Mouse (Mus musculus) bone marrow, adult 2 months (tissue): ENCODE measurements at regions not wholly inside any gene's neighbourhood (a gene's known extent, or its start where the extent isn't known, plus 50 kb on each side); places are given as distances from the start of the nearest gene placed in this dataset.

ENCODE experiments used
- H3K27ac ChIP-seq: fragments of 200-500 bp; 2 replicates; pipeline ENCODE4 v1.5.1; 2012; ENCODE audit warnings: low read depth, mild to moderate bottlenecking, control low read depth, inconsistent platforms, low read length; ENCODE audit not compliant: control insufficient read depth, poor library complexity, insufficient read depth
- H3K4me1 ChIP-seq: fragments of 200-500 bp; 2 replicates; pipeline ENCODE4 v1.6.1; 2011; ENCODE audit warnings: low read length; ENCODE audit not compliant: control insufficient read depth, insufficient read depth
- H3K4me3 ChIP-seq: fragments of 200-500 bp; replicated peaks from 2 replicates; pipeline ENCODE3; 2011; ENCODE audit warnings: mild to moderate bottlenecking, low read depth, low read length, control low read depth; ENCODE audit not compliant: control insufficient read depth
- CTCF ChIP-seq: fragments of 200-500 bp; IDR thresholded peaks from 2 replicates; pipeline ENCODE4 v1.5.1; 2011; ENCODE audit warnings: low read length, control low read depth; ENCODE audit not compliant: control insufficient read depth, insufficient read depth
- POLR2A ChIP-seq: fragments of 200-500 bp; IDR thresholded peaks from 2 replicates; pipeline ENCODE4 v1.6.1; 2011; ENCODE audit warnings: low read depth, mild to moderate bottlenecking, control low read depth, low read length, borderline replicate concordance; ENCODE audit not compliant: control insufficient read depth
- WGBS: fragments of 180-500 bp; shearing (Covaris S2); methylation state at CpG from one replicate; pipeline ENCODE4 v1.1.7; 2018; 5-methylcytosine and 5-hydroxymethylcytosine counted together

- no peak overlapping the region for H3K4me3 ChIP-seq
- H3K27ac ChIP-seq: no peak overlapping the region
- H3K4me1 ChIP-seq: no peaks in the 10 kb centered on the region
- 80% methylated on average over 8 of the region's 8 CpGs for WGBS
- TF ChIP-seq CTCF: no peak
- no peak for TF ChIP-seq POLR2A
Measured at GRCm38 (mm10) chr13:103423417-103423816, 89.1 kb upstream of the Mast4 start.

GRCm38 (mm10) chr13:103422997-103423396, 88.7 kb upstream of the Mast4 start:
- Histone ChIP-seq H3K4me3 (no peak overlapping the region), H3K27ac (no peak overlapping the region), H3K4me1 (no peaks in the 10 kb centered on the region)
- TF ChIP-seq POLR2A: no peak
- WGBS: 84% methylated on average over 8 of the region's 8 CpGs

- 81% methylated on average over 3 of the region's 3 CpGs for WGBS
- no peak overlapping the region for H3K27ac ChIP-seq
- no peak overlapping the region for H3K4me3 ChIP-seq
- no peak for TF ChIP-seq CTCF
- no peak for TF ChIP-seq POLR2A
- no peaks in the 10 kb centered on the region for H3K4me1 ChIP-seq
Measured at GRCm38 (mm10) chr13:103419146-103419545, 84.8 kb upstream of the Mast4 start.

GRCm38 (mm10) chr13:103417256-103417655, 83.0 kb upstream of the Mast4 start:
- H3K4me3 ChIP-seq: no peak overlapping the region
- 64% methylated on average over 5 of the region's 5 CpGs for WGBS
- no peak overlapping the region for H3K27ac ChIP-seq
- TF ChIP-seq POLR2A (no peak), CTCF (no peak)
- no peaks in the 10 kb centered on the region for H3K4me1 ChIP-seq

- 78% methylated on average over 4 of the region's 4 CpGs for WGBS
- no peak overlapping the region for H3K27ac ChIP-seq
- no peak overlapping the region for H3K4me3 ChIP-seq
- no peaks in the 10 kb centered on the region for H3K4me1 ChIP-seq
- TF ChIP-seq POLR2A (no peak), CTCF (no peak)
Measured at GRCm38 (mm10) chr13:103415335-103415734, 81.0 kb upstream of the Mast4 start.

- WGBS: 2% methylated on average over 2 of the region's 2 CpGs
- H3K27ac ChIP-seq: no peak overlapping the region
- TF ChIP-seq POLR2A (no peak), CTCF (no peak)
- H3K4me3 ChIP-seq: no peak overlapping the region
- H3K4me1 ChIP-seq: no peaks in the 10 kb centered on the region
Measured at GRCm38 (mm10) chr13:103412566-103412965, 78.3 kb upstream of the Mast4 start.

GRCm38 (mm10) chr13:103409286-103409685, 75.0 kb upstream of the Mast4 start:
- Histone ChIP-seq H3K27ac (no peak overlapping the region), H3K4me3 (no peak overlapping the region), H3K4me1 (no peaks in the 10 kb centered on the region)
- 71% methylated on average over 7 of the region's 7 CpGs for WGBS
- no peak for TF ChIP-seq CTCF
- TF ChIP-seq POLR2A: no peak

- H3K4me1 ChIP-seq: no peaks in the 10 kb centered on the region
- no peak for TF ChIP-seq POLR2A
- TF ChIP-seq CTCF: no peak
- H3K27ac ChIP-seq: no peak overlapping the region
- no peak overlapping the region for H3K4me3 ChIP-seq
- WGBS: 49% methylated on average over 2 of the region's 2 CpGs
Measured at GRCm38 (mm10) chr13:103396526-103397020, 62.3 kb upstream of the Mast4 start.

GRCm38 (mm10) chr13:103396099-103396498, 61.8 kb upstream of the Mast4 start:
- Histone ChIP-seq H3K4me3 (no peak overlapping the region), H3K4me1 (no peaks in the 10 kb centered on the region), H3K27ac (no peak overlapping the region)
- TF ChIP-seq POLR2A (no peak), CTCF (no peak)
- 1% methylated on average over 9 of the region's 9 CpGs for WGBS

- no peak overlapping the region for H3K4me3 ChIP-seq
- TF ChIP-seq POLR2A: no peak
- no peak for TF ChIP-seq CTCF
- H3K27ac ChIP-seq: no peak overlapping the region
- 62% methylated on average over 3 of the region's 3 CpGs for WGBS
- H3K4me1 ChIP-seq: no peaks in the 10 kb centered on the region
Measured at GRCm38 (mm10) chr13:103392581-103392980, 58.3 kb upstream of the Mast4 start.
